In the genomic region with DNA sequence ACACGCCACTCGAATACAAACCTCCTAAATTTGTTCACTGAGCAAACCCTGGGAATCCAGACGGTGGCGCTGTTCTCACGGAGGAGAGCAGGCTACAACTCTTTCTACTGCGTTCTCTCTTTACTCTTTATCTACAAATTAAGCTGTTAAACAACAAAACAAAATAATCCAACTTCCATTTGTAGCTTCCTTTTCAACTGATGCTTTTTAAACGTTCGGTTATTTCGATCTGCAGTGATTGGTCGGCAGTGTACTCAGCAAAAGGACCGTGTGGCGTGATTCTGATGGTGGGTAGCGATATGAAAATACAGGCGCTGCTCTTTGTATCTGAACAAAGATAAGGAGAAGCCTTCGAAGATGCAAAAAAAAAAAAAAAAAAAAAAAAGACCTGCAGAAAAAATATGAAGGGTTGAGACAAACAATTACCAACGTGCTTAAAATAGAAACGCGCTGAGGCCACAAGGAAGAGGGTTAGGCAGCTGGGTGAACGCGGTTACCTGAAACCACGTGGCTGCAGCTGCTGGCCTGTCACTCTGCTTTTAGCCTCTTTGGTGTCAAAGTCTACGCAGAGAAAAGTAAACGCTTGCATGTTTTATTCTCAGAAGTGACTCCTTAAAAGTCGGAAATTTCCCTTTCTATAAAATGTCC, we compare ENCODE assay signal across 7 mouse cellular contexts.
DNase-seq lines count a peak whose midpoint lies in the region; ATAC-seq lines count a peak whose summit lies in the region.

No protein-coding gene starts in this region.

- DNase-seq in CD4-positive, CD25-positive, alpha-beta regulatory T cell, adult 2 months (ENCODE audit: low read depth, low spot score), result peak; percentile 82
- DNase-seq in NIH3T3 (ENCODE audit: low read depth), result peak; percentile 86
- peak; percentile 71 for DNase-seq in lung, postnatal 10 days
- peak; percentile 82 for DNase-seq in retina, postnatal 1 day

- 2% methylated on average over 24 of the region's 24 CpGs for WGBS in heart, embryonic 12.5 days
- 1% methylated on average over 24 of the region's 24 CpGs for WGBS in kidney, embryonic 16.5 days

- peak overlapping the region; percentile 48 for H3K4me3 ChIP-seq in heart, embryonic 12.5 days
- H3K4me3 ChIP-seq in kidney, embryonic 16.5 days (ENCODE audit: low read length), result peak overlapping the region; percentile 47

- ATAC-seq in common myeloid progenitor, adult 5-6 weeks (replicated peaks; ENCODE audit: low read depth, poor library complexity, severe bottlenecking), result peak; percentile 84
- ATAC-seq in heart, embryonic 12.5 days (ENCODE audit: insufficient number of reproducible peaks, low FRiP score), result no peak
- ATAC-seq in kidney, embryonic 16.5 days (ENCODE audit: low FRiP score, low TSS enrichment), result peak; percentile 61; the same call in 1 of the 2 replicates

- H3K9ac ChIP-seq in heart, embryonic 12.5 days, result peak overlapping the region; percentile 67; the same call in 1 of the 2 replicates
- H3K9ac ChIP-seq in kidney, embryonic 16.5 days (replicated peaks; ENCODE audit: low read length), result peak overlapping the region; percentile 57

- no peaks in the 10 kb centered on the region for H3K36me3 ChIP-seq in heart, embryonic 12.5 days
- no peaks in the 10 kb centered on the region for H3K36me3 ChIP-seq in kidney, embryonic 16.5 days (ENCODE audit: insufficient read depth, low read length)

- H3K27me3 ChIP-seq in heart, embryonic 12.5 days (replicated peaks), result no peaks in the 10 kb centered on the region
- no peaks in the 10 kb centered on the region for H3K27me3 ChIP-seq in kidney, embryonic 16.5 days (ENCODE audit: insufficient read depth, low read length)

- H3K9me3 ChIP-seq in heart, embryonic 12.5 days (replicated peaks), result no peaks in the 10 kb centered on the region
- no peaks in the 10 kb centered on the region for H3K9me3 ChIP-seq in kidney, embryonic 16.5 days (ENCODE audit: low read length)

- H3K4me2 ChIP-seq in heart, embryonic 12.5 days, result peak overlapping the region; percentile 69
- peak overlapping the region; percentile 61 for H3K4me2 ChIP-seq in kidney, embryonic 16.5 days (replicated peaks; ENCODE audit: low read depth, low read length)

- no peak overlapping the region for H3K27ac ChIP-seq in heart, embryonic 12.5 days (ENCODE audit: poor library complexity, severe bottlenecking)
- H3K27ac ChIP-seq in kidney, embryonic 16.5 days (ENCODE audit: low read length), result no peak overlapping the region

- peaks cover 10% of the 10 kb centered on the region; the same call in 1 of the 2 replicates for H3K4me1 ChIP-seq in heart, embryonic 12.5 days (replicated peaks)
- H3K4me1 ChIP-seq in kidney, embryonic 16.5 days (ENCODE audit: insufficient read depth, low read length), result no peaks in the 10 kb centered on the region
